Mouse (Mus musculus): ENCODE data around the gene Vpreb2. TPM values are rescaled to one million over a fixed set of nuclear protein-coding genes. Genes with fewer than 3 reads are reported as not detected.

Vpreb2 gene
- not detected in 2 replicates for polyA plus RNA-seq (2014; fragmentation: Nextera tagmentation; extraction: Ambion mirVana)

GRCm38 (mm10) chr16:17980128-17980527 lies at the start of gene Vpreb2:
Gene Vpreb2, plus strand, starts transcription at chr16:17980428.
- Histone ChIP-seq H3K9me3 (ENCODE audit: control insufficient read depth, low read length) (no peaks in the 10 kb centered on the region), H3K36me3 (ENCODE audit: control insufficient read depth, insufficient read depth, low read length) (no peaks in the 10 kb centered on the region), H3K9ac (ENCODE audit: low read length) (no peak within 1 kb of the TSS), H3K4me3 (ENCODE audit: control insufficient read depth in 1 of 2, insufficient read depth in 1 of 2, low read depth in 1 of 2, low read length in 2 of 2) (no peak within 1 kb of the TSS), H3K4me2 (ENCODE audit: low read length) (no peak within 1 kb of the TSS), H3K27ac (replicated peaks in 1 of 2; ENCODE audit: control insufficient read depth in 1 of 2, insufficient read depth in 1 of 2, low read depth in 2 of 2, low read length in 2 of 2) (no peak within 1 kb of the TSS), H3K27me3 (ENCODE audit: control insufficient read depth, insufficient read depth, low read length) (0 out of 2 replicates have a peak, but pooled peaks cover 6% of the 10 kb centered on the region), H3K4me1 (ENCODE audit: control insufficient read depth in 2 of 2, insufficient read depth in 2 of 2, low read length in 2 of 2) (no peaks in the 10 kb centered on the region)
- no peak for ATAC-seq (ENCODE audit: insufficient number of reproducible peaks, insufficient read depth, low FRiP score, low read depth)
- WGBS: 68% methylated on average over 1 of the region's 1 CpGs

GRCm38 (mm10) chr16:17931906-17932460 lies 48.2 kb upstream of the Vpreb2 start:
- Histone ChIP-seq H3K27ac (replicated peaks in 1 of 2; ENCODE audit: control insufficient read depth in 1 of 2, insufficient read depth in 1 of 2, low read depth in 2 of 2, low read length in 2 of 2) (no peak overlapping the region), H3K4me1 (ENCODE audit: control insufficient read depth in 2 of 2, insufficient read depth in 2 of 2, low read length in 2 of 2) (peaks cover under 1 to 4% of the 10 kb centered on the region in 2 experiments; a peak in 2 of 4 replicates), H3K9me3 (ENCODE audit: control insufficient read depth, low read length) (no peaks in the 10 kb centered on the region), H3K27me3 (ENCODE audit: control insufficient read depth, insufficient read depth, low read length) (0 out of 2 replicates have a peak, but pooled peaks cover 3% of the 10 kb centered on the region), H3K4me3 (ENCODE audit: control insufficient read depth in 1 of 2, insufficient read depth in 1 of 2, low read depth in 1 of 2, low read length in 2 of 2) (no peak overlapping the region), H3K9ac (ENCODE audit: low read length) (no peak overlapping the region), H3K4me2 (ENCODE audit: low read length) (no peak overlapping the region), H3K36me3 (ENCODE audit: control insufficient read depth, insufficient read depth, low read length) (no peaks in the 10 kb centered on the region)
- 73% methylated on average over 5 of the region's 5 CpGs for WGBS
- no peak for ATAC-seq (ENCODE audit: insufficient number of reproducible peaks, insufficient read depth, low FRiP score, low read depth)

- H3K4me2 ChIP-seq (ENCODE audit: low read length): no peak overlapping the region
- H3K36me3 ChIP-seq (ENCODE audit: control insufficient read depth, insufficient read depth, low read length): no peaks in the 10 kb centered on the region
- no peak overlapping the region for H3K4me3 ChIP-seq (ENCODE audit: control insufficient read depth in 1 of 2, insufficient read depth in 1 of 2, low read depth in 1 of 2, low read length in 2 of 2)
- H3K9ac ChIP-seq (ENCODE audit: low read length): no peak overlapping the region
- H3K27ac ChIP-seq (replicated peaks in 1 of 2; ENCODE audit: control insufficient read depth in 1 of 2, insufficient read depth in 1 of 2, low read depth in 2 of 2, low read length in 2 of 2): no peak overlapping the region
- H3K4me1 ChIP-seq (ENCODE audit: control insufficient read depth in 2 of 2, insufficient read depth in 2 of 2, low read length in 2 of 2): no peaks in the 10 kb centered on the region
- no peaks in the 10 kb centered on the region for H3K9me3 ChIP-seq (ENCODE audit: control insufficient read depth, low read length)
- H3K27me3 ChIP-seq (ENCODE audit: control insufficient read depth, insufficient read depth, low read length): peaks cover 8% of the 10 kb centered on the region
- WGBS: 50% methylated on average over 9 of the region's 9 CpGs
- ATAC-seq (ENCODE audit: insufficient number of reproducible peaks, insufficient read depth, low FRiP score, low read depth): no peak
These were observed 46.4 kb upstream of the Vpreb2 start for GRCm38 (mm10) chr16:17933594-17934444.

GRCm38 (mm10) chr16:17934445-17934910 lies 45.8 kb upstream of the Vpreb2 start:
- Histone ChIP-seq H3K4me3 (ENCODE audit: control insufficient read depth in 1 of 2, insufficient read depth in 1 of 2, low read depth in 1 of 2, low read length in 2 of 2) (no peak overlapping the region), H3K4me1 (ENCODE audit: control insufficient read depth in 2 of 2, insufficient read depth in 2 of 2, low read length in 2 of 2) (no peaks in the 10 kb centered on the region), H3K27ac (replicated peaks in 1 of 2; ENCODE audit: control insufficient read depth in 1 of 2, insufficient read depth in 1 of 2, low read depth in 2 of 2, low read length in 2 of 2) (no peak overlapping the region), H3K9ac (ENCODE audit: low read length) (no peak overlapping the region), H3K4me2 (ENCODE audit: low read length) (no peak overlapping the region), H3K27me3 (ENCODE audit: control insufficient read depth, insufficient read depth, low read length) (peaks cover 8% of the 10 kb centered on the region), H3K9me3 (ENCODE audit: control insufficient read depth, low read length) (no peaks in the 10 kb centered on the region), H3K36me3 (ENCODE audit: control insufficient read depth, insufficient read depth, low read length) (no peaks in the 10 kb centered on the region)
- no peak for ATAC-seq (ENCODE audit: insufficient number of reproducible peaks, insufficient read depth, low FRiP score, low read depth)
- 54% methylated on average over 3 of the region's 3 CpGs for WGBS

- Histone ChIP-seq H3K36me3 (ENCODE audit: control insufficient read depth, insufficient read depth, low read length) (no peaks in the 10 kb centered on the region), H3K9ac (ENCODE audit: low read length) (no peak overlapping the region), H3K4me3 (ENCODE audit: control insufficient read depth in 1 of 2, insufficient read depth in 1 of 2, low read depth in 1 of 2, low read length in 2 of 2) (no peak overlapping the region), H3K27ac (replicated peaks in 1 of 2; ENCODE audit: control insufficient read depth in 1 of 2, insufficient read depth in 1 of 2, low read depth in 2 of 2, low read length in 2 of 2) (no peak overlapping the region), H3K4me2 (ENCODE audit: low read length) (no peak overlapping the region), H3K27me3 (ENCODE audit: control insufficient read depth, insufficient read depth, low read length) (peaks cover 8% of the 10 kb centered on the region), H3K4me1 (ENCODE audit: control insufficient read depth in 2 of 2, insufficient read depth in 2 of 2, low read length in 2 of 2) (no peaks in the 10 kb centered on the region), H3K9me3 (ENCODE audit: control insufficient read depth, low read length) (no peaks in the 10 kb centered on the region)
- 69% methylated on average over 10 of the region's 10 CpGs for WGBS
- no peak for ATAC-seq (ENCODE audit: insufficient number of reproducible peaks, insufficient read depth, low FRiP score, low read depth)
These were observed 43.5 kb upstream of the Vpreb2 start for GRCm38 (mm10) chr16:17936776-17937175.

- H3K27me3 ChIP-seq (ENCODE audit: control insufficient read depth, insufficient read depth, low read length): peaks cover 8% of the 10 kb centered on the region
- no peak overlapping the region for H3K9ac ChIP-seq (ENCODE audit: low read length)
- no peaks in the 10 kb centered on the region for H3K4me1 ChIP-seq (ENCODE audit: control insufficient read depth in 2 of 2, insufficient read depth in 2 of 2, low read length in 2 of 2)
- no peak overlapping the region for H3K4me2 ChIP-seq (ENCODE audit: low read length)
- H3K36me3 ChIP-seq (ENCODE audit: control insufficient read depth, insufficient read depth, low read length): no peaks in the 10 kb centered on the region
- no peak overlapping the region for H3K27ac ChIP-seq (replicated peaks in 1 of 2; ENCODE audit: control insufficient read depth in 1 of 2, insufficient read depth in 1 of 2, low read depth in 2 of 2, low read length in 2 of 2)
- H3K4me3 ChIP-seq (ENCODE audit: control insufficient read depth in 1 of 2, insufficient read depth in 1 of 2, low read depth in 1 of 2, low read length in 2 of 2): no peak overlapping the region
- no peaks in the 10 kb centered on the region for H3K9me3 ChIP-seq (ENCODE audit: control insufficient read depth, low read length)
- ATAC-seq (ENCODE audit: insufficient number of reproducible peaks, insufficient read depth, low FRiP score, low read depth): no peak
- 45% methylated on average over 7 of the region's 7 CpGs for WGBS
These were observed 42.0 kb upstream of the Vpreb2 start for GRCm38 (mm10) chr16:17938187-17938586.

- no peaks in the 10 kb centered on the region for H3K9me3 ChIP-seq (ENCODE audit: control insufficient read depth, low read length)
- H3K4me3 ChIP-seq (ENCODE audit: control insufficient read depth in 1 of 2, insufficient read depth in 1 of 2, low read depth in 1 of 2, low read length in 2 of 2): no peak overlapping the region
- H3K4me2 ChIP-seq (ENCODE audit: low read length): no peak overlapping the region
- peaks cover 8% of the 10 kb centered on the region for H3K27me3 ChIP-seq (ENCODE audit: control insufficient read depth, insufficient read depth, low read length)
- H3K4me1 ChIP-seq (ENCODE audit: control insufficient read depth in 2 of 2, insufficient read depth in 2 of 2, low read length in 2 of 2): no peaks in the 10 kb centered on the region
- H3K27ac ChIP-seq (replicated peaks in 1 of 2; ENCODE audit: control insufficient read depth in 1 of 2, insufficient read depth in 1 of 2, low read depth in 2 of 2, low read length in 2 of 2): no peak overlapping the region
- ATAC-seq (ENCODE audit: insufficient number of reproducible peaks, insufficient read depth, low FRiP score, low read depth): peak; percentile 64; the same call in 1 of the 2 replicates
- H3K9ac ChIP-seq (ENCODE audit: low read length): no peak overlapping the region
- WGBS: 10% methylated on average over 7 of the region's 7 CpGs
- H3K36me3 ChIP-seq (ENCODE audit: control insufficient read depth, insufficient read depth, low read length): no peaks in the 10 kb centered on the region
These were observed 41.4 kb upstream of the Vpreb2 start for GRCm38 (mm10) chr16:17938821-17939220.
